Mouse (Mus musculus) kidney, adult 2 months (tissue): ENCODE data around the gene Gnb1. TPM values are rescaled to one million over a fixed set of nuclear protein-coding genes. Genes with fewer than 3 reads are reported as not detected.
A peak's percentile ranks its signal among the peaks of the same experiment; 100 is the strongest.

ENCODE experiments used
- DNase-seq: peaks from one replicate; pipeline ENCODE4 v3.0.0; 2021
- H3K27ac ChIP-seq: fragments of 200-500 bp; 2 replicates; pipeline ENCODE4 v1.5.1; 2012; ENCODE audit warnings: low read depth, low read length, control low read depth, inconsistent platforms; ENCODE audit not compliant: insufficient read depth
- H3K27me3 ChIP-seq: fragments of 200-500 bp; replicated peaks from 2 replicates; pipeline ENCODE4 v1.6.1; 2012; ENCODE audit warnings: mild to moderate bottlenecking, moderate library complexity, low read length, inconsistent platforms; ENCODE audit not compliant: control insufficient read depth, insufficient read depth
- H3K36me3 ChIP-seq: fragments of 200-500 bp; 2 replicates; pipeline ENCODE4 v1.6.1; 2012; ENCODE audit warnings: mild to moderate bottlenecking, moderate library complexity, low read length, inconsistent platforms; ENCODE audit not compliant: control insufficient read depth, insufficient read depth
- H3K4me1 ChIP-seq: fragments of 200-500 bp; 2 replicates; pipeline ENCODE4 v1.6.1; 2011; ENCODE audit warnings: low read length; ENCODE audit not compliant: control insufficient read depth, insufficient read depth
- H3K4me3 ChIP-seq: fragments of 200-500 bp; 2 replicates; pipeline ENCODE4 v1.5.1; 2011; ENCODE audit warnings: mild to moderate bottlenecking, low read depth, low read length, control low read depth; ENCODE audit not compliant: insufficient read depth
- CTCF ChIP-seq: fragments of 200-500 bp; conservative IDR thresholded peaks from 2 replicates; pipeline ENCODE4 v1.5.1; 2011; ENCODE audit warnings: low read depth, mild to moderate bottlenecking, control low read depth, low read length, moderate library complexity, mixed read lengths; ENCODE audit not compliant: insufficient read depth, insufficient read length
- POLR2A ChIP-seq: fragments of 200-500 bp; IDR thresholded peaks from one replicate; pipeline ENCODE4 v1.6.1; 2011; ENCODE audit warnings: low read depth, low read length, control low read depth
- WGBS: fragments of 180-500 bp; shearing (Covaris S2); methylation state at CpG from one replicate; pipeline ENCODE4 v1.1.7; 2018; 5-methylcytosine and 5-hydroxymethylcytosine counted together
- polyA plus RNA-seq: library from polyadenylated mRNA; depleted of rRNA; stranded (reverse); fragments of >200 nt; gene quantifications from 2 replicates; pipeline ENCODE4 v1.2.3, GENCODE M21; 2012

Gnb1 gene
- polyA plus RNA-seq, 1 experiment: 399 TPM

DNA sequence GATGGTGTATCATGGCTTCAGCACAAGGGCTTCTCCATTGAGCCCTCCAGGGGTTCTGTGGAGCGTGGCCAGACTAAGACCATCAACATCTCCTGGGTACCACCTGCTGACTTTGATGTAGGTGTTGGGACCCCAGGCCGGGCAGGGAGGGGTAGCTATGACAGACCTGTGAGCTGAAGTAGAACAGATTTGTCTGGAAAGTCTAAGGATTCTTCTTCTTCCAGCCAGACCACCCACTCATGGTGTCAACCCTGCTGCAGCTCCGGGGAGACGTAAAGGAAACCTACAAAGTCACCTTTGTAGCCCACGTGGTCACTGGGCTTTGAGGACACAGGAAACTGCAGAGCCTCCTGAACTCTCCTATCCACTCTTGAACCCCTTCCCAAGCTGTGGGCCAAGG, 25.1 kb upstream of the Gnb1 start:
- no peak overlapping the region for H3K4me3 ChIP-seq
- no peak for DNase-seq
- no peaks in the 10 kb centered on the region for H3K36me3 ChIP-seq
- peaks cover 5% of the 10 kb centered on the region; the same call in 1 of the 2 replicates for H3K4me1 ChIP-seq
- H3K27ac ChIP-seq: no peak overlapping the region
- 86% methylated on average over 5 of the region's 5 CpGs for WGBS
- TF ChIP-seq POLR2A (no peak), CTCF (no peak)
- no peaks in the 10 kb centered on the region for H3K27me3 ChIP-seq

- WGBS: 87% methylated on average over 13 of the region's 13 CpGs
- DNase-seq: no peak
- H3K4me1 ChIP-seq: peaks cover 5% of the 10 kb centered on the region; the same call in 1 of the 2 replicates
- H3K27me3 ChIP-seq: no peaks in the 10 kb centered on the region
- no peak overlapping the region for H3K4me3 ChIP-seq
- H3K36me3 ChIP-seq: no peaks in the 10 kb centered on the region
- TF ChIP-seq CTCF: no peak
- TF ChIP-seq POLR2A: no peak
- no peak overlapping the region for H3K27ac ChIP-seq
Measured at GRCm38 (mm10) chr4:155467237-155468010, 23.7 kb upstream of the Gnb1 start.

DNA sequence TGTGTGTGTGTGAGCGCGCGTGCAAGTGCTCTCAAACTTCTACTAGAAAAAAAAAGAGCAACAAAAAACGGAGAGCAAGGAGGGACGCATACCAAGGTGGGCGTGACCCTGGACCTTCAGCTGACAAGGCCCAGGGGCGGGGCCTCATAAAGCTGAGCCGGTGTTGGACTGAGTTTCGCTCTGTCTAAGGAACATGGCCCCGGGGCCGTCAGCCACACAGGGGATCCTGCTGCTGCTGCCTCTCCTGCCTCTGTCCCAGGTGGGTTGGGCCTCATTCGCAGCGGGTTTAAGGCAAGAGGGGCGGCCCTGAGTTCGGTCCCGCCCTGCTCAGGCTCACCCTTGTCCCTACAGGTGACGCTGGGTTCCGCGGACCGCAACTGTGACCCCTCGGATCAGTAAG, 22.2 kb upstream of the Gnb1 start, which contains the start of gene Tmem52:
Gene Tmem52, plus strand, starts transcription at position 163 of the 400 bp plus-strand sequence.
- WGBS: 14% methylated on average over 21 of the region's 21 CpGs
- Histone ChIP-seq H3K27ac (peak within 1 kb of the TSS; percentile 49; the same call in 1 of the 2 replicates), H3K4me3 (peak within 1 kb of the TSS; percentile 35), H3K4me1 (peaks cover 5% of the 10 kb centered on the region; the same call in 1 of the 2 replicates), H3K36me3 (no peaks in the 10 kb centered on the region), H3K27me3 (no peaks in the 10 kb centered on the region)
- no peak for TF ChIP-seq CTCF
- TF ChIP-seq POLR2A: no peak
- DNase-seq: peak; percentile 58

DNA sequence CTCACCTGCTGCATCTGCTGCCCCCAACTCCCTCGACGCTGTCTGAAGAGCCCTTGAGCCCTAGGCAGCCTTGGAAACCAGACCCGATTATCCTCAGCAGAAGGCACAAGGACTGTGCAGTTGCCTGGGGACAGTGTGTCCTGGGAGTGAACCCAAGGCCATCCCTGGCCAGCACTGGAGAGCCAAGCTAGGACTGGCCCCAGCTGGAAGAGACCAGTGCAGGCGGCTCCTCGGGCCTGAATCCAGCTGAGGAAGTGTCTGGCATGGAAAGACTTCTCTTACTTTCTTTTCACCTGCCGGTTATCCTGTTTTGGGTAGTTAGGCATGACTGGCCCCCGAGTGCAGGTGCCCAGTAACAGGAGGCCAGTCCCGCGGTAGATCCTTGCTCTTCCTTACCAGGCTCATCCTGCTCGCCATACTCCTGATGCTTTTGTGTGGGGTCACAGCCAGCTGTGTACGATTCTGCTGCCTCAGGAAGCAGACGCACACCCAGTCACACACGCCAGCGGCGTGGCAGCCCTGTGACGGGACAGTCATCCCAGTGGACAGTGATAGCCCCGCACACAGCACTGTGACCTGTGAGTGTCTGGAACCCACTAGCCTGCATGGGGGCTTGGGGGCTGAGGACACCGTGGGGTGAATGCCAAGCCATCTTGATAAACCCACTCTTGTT, 21.4 kb upstream of the Gnb1 start:
- H3K4me1 ChIP-seq: peaks cover 5% of the 10 kb centered on the region; the same call in 1 of the 2 replicates
- 73% methylated on average over 18 of the region's 18 CpGs for WGBS
- H3K36me3 ChIP-seq: no peaks in the 10 kb centered on the region
- H3K27me3 ChIP-seq: no peaks in the 10 kb centered on the region
- peak; percentile 68 for DNase-seq
- no peak for TF ChIP-seq POLR2A
- no peak for TF ChIP-seq CTCF
- peak overlapping the region; percentile 35; the same call in 1 of the 2 replicates for H3K4me3 ChIP-seq
- H3K27ac ChIP-seq: peak overlapping the region; percentile 49; the same call in 1 of the 2 replicates

GRCm38 (mm10) chr4:155470263-155470953, 20.8 kb upstream of the Gnb1 start:
- H3K4me3 ChIP-seq: no peak overlapping the region
- H3K27me3 ChIP-seq: no peaks in the 10 kb centered on the region
- no peak overlapping the region for H3K27ac ChIP-seq
- 86% methylated on average over 16 of the region's 16 CpGs for WGBS
- no peak for DNase-seq
- no peaks in the 10 kb centered on the region for H3K36me3 ChIP-seq
- TF ChIP-seq POLR2A (no peak), CTCF (no peak)
- H3K4me1 ChIP-seq: peaks cover 5% of the 10 kb centered on the region; the same call in 1 of the 2 replicates

- peaks cover 5% of the 10 kb centered on the region; the same call in 1 of the 2 replicates for H3K4me1 ChIP-seq
- H3K27me3 ChIP-seq: no peaks in the 10 kb centered on the region
- H3K27ac ChIP-seq: no peak overlapping the region
- no peak for DNase-seq
- TF ChIP-seq POLR2A (no peak), CTCF (no peak)
- no peaks in the 10 kb centered on the region for H3K36me3 ChIP-seq
- no peak overlapping the region for H3K4me3 ChIP-seq
- WGBS: 89% methylated on average over 7 of the region's 7 CpGs
Measured at GRCm38 (mm10) chr4:155470997-155471396, 20.2 kb upstream of the Gnb1 start.
